Mouse (Mus musculus) kidney, embryonic 14.5 days (tissue): ENCODE results near the gene Trit1. TPM values are rescaled to one million over a fixed set of nuclear protein-coding genes. Genes with fewer than 3 reads are reported as not detected.
"Not testable (repeated sequence)": the region's sequence is repeated elsewhere in the genome, so short reads cannot be mapped to it uniquely, and the experiment has no call there.

Experiments used
- ATAC-seq: fragments of 200-750 bp; cut with Nextera tagmentation; 2 replicates; pipeline ENCODE4 v1.8.0; 2017; ENCODE audit warnings: moderate number of reproducible peaks, mild to moderate bottlenecking, moderate TSS enrichment, moderate library complexity; ENCODE audit not compliant: low FRiP score, low TSS enrichment
- H3K27ac ChIP-seq: fragments of 300-500 bp; sonication (generic); 2 replicates; pipeline ENCODE4 v1.5.1; 2014; ENCODE audit warnings: low read depth, mild to moderate bottlenecking, low read length, moderate library complexity, mixed read lengths
- H3K27me3 ChIP-seq: fragments of 300-500 bp; sonication (generic); 2 replicates; pipeline ENCODE4 v1.6.1; 2014; ENCODE audit warnings: mild to moderate bottlenecking, low read length; ENCODE audit not compliant: control insufficient read depth, insufficient read depth
- H3K36me3 ChIP-seq: fragments of 300-500 bp; sonication (generic); 2 replicates; pipeline ENCODE4 v1.6.1; 2014; ENCODE audit warnings: low read length, mixed read lengths; ENCODE audit not compliant: control insufficient read depth, insufficient read depth
- H3K4me1 ChIP-seq: fragments of 300-500 bp; sonication (generic); 2 replicates; pipeline ENCODE4 v1.6.1; 2014; ENCODE audit warnings: low read length, mixed read lengths; ENCODE audit not compliant: control insufficient read depth, insufficient read depth
- H3K4me2 ChIP-seq: fragments of 300-500 bp; sonication (generic); replicated peaks from 2 replicates; pipeline ENCODE4 v1.6.1; 2014; ENCODE audit warnings: low read depth, mild to moderate bottlenecking, low read length
- H3K4me3 ChIP-seq: fragments of 300-500 bp; sonication (generic); 2 replicates; pipeline ENCODE4 v1.5.1; 2014; ENCODE audit warnings: mild to moderate bottlenecking, low read length
- H3K9ac ChIP-seq: fragments of 300-500 bp; sonication (generic); 2 replicates; pipeline ENCODE4 v1.6.1; 2014; ENCODE audit warnings: low read depth, mild to moderate bottlenecking, low read length, moderate library complexity
- H3K9me3 ChIP-seq: fragments of 300-500 bp; sonication (generic); 2 replicates; pipeline ENCODE4 v1.6.1; 2016; ENCODE audit warnings: low read length; ENCODE audit not compliant: control insufficient read depth
- WGBS: fragments of 180-500 bp; shearing (Covaris S2); extraction: QIAGEN DNeasy Blood & Tissue Kit; methylation state at CpG from one replicate; pipeline ENCODE4 v1.1.7; 2014; 5-methylcytosine and 5-hydroxymethylcytosine counted together
- polyA plus RNA-seq: library from polyadenylated mRNA; unstranded; fragments of >200 nt; fragmentation: Nextera tagmentation; extraction: Ambion mirVana; gene quantifications from 2 replicates; pipeline ENCODE4 v1.2.1, GENCODE M21; 2014

The Trit1 gene
- polyA plus RNA-seq, 1 experiment from 2014 or later = 21.7 TPM

DNA sequence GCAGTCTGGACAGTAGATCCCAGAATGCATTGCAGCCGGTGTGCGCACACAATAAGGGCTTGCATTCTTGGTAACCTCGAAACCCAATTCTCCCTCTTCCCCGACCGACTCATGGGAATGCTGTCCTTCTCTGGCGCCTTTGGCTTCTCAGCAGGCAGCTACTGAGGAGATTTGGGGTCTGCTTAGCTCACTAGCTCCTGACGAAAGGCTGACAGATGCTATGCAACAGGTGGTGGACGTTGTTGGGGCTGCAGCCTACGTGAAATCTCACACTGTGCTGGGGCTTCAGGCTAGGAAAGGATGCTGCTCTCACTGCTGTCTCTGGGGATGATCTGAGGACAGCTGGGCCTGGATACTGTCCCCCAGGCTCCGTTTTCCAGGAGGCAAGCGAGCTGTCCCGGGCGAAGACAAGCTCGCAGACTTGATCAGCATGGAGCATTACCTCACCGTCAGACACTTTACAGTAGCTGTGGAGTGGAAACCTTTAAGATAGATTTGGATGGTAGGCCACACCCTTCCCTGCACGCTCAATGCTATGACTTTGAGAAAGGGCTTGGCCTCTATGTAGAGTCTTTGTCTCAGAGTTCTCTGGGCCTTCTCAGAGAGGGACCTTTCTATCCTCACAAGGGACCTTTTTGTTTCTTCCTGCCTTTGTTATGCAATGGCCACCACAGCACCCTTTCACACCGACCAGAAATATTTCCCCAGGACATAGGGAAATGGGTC, 15.6 kb upstream of the Trit1 start:
- 0 out of 2 replicates have a peak, but pooled peaks cover 2% of the 10 kb centered on the region for H3K36me3 ChIP-seq
- peaks cover 13% of the 10 kb centered on the region; the same call in 1 of the 2 replicates for H3K4me1 ChIP-seq
- no peak overlapping the region for H3K9ac ChIP-seq
- H3K4me3 ChIP-seq = no peak overlapping the region
- H3K4me2 ChIP-seq = no peak overlapping the region
- no peak for ATAC-seq
- no peaks in the 10 kb centered on the region for H3K9me3 ChIP-seq
- 72% methylated on average over 17 of the region's 17 CpGs for WGBS
- H3K27ac ChIP-seq = no peak overlapping the region
- peaks cover 6% of the 10 kb centered on the region; the same call in 1 of the 2 replicates for H3K27me3 ChIP-seq

DNA sequence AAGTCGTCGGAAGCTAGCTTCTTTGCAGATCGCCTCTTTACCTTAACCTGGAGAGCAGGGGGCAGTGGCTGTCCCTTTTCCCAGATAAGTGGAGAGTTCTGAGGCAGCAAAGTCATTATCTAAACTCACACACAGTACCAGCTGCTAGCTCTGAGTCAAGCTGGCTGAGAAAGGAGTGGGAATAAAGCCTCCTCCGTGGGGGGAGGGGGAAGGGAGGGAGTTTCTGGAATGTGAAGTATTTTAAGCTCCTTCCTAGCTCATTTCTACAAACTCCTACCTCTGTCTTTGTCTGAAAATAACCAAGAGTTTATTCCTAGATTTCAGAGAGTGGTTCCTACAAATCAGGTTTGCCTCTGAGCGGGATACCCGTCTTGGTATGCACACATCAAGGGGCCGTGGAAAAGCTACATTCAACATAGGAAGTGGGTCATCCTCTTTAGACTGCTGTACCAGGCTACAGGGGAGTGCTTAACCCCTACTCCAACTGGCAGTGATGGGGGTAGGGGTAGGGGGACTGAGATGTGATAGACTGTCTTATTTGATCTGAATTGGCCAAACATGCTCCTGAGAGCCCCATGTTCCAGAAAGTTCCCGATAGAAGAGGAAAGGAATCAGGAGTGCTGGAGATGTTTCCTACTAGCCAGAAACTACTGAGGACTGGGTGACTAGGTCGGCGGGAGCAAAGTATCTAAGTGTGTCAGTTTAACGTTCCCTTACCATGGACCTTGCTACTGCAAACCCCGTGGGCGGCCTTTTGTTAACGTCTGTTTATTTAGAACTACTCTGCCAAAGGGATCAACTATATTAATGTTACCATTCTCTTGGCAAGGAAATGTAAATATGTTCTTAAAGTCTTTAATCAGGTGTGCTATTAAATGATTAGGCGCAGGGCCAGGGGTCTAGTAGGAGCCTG, 11.1 kb upstream of the Trit1 start:
- H3K4me1 ChIP-seq = 0 out of 2 replicates have a peak, but pooled peaks cover 5% of the 10 kb centered on the region
- no peak for ATAC-seq
- WGBS = 41% methylated on average over 15 of the region's 15 CpGs
- 0 out of 2 replicates have a peak, but pooled peaks cover 2% of the 10 kb centered on the region for H3K36me3 ChIP-seq
- H3K27ac ChIP-seq = no peak overlapping the region
- no peak overlapping the region for H3K9ac ChIP-seq
- H3K4me2 ChIP-seq = no peak overlapping the region
- H3K9me3 ChIP-seq = no peaks in the 10 kb centered on the region
- H3K4me3 ChIP-seq = no peak overlapping the region
- H3K27me3 ChIP-seq = no peaks in the 10 kb centered on the region

DNA sequence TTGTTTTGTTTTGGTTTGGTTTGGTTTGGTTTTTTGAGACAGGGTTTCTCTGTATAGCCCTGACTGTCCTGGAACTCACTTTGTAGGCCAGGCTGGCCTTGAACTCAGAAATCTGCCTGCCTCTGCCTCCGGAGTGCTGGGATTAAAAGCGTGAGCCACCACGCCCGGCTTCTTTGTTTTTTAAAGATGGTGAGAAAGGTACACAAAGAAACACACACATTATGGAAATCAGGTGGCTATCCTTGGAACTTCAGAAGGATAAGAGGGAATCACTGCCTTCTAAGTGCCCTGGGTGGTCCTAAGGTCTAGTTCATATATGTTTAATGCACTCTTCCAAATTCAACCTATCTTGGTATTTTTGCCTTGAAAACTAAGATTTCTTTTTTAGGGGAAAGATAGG, 3.9 kb upstream of the Trit1 start:
- H3K9ac ChIP-seq, H3K27me3 ChIP-seq, H3K4me2 ChIP-seq, H3K27ac ChIP-seq, H3K9me3 ChIP-seq, H3K4me1 ChIP-seq, H3K36me3 ChIP-seq, ATAC-seq, H3K4me3 ChIP-seq: not testable (repeated sequence)
- 91% methylated on average over 4 of the region's 4 CpGs for WGBS

DNA sequence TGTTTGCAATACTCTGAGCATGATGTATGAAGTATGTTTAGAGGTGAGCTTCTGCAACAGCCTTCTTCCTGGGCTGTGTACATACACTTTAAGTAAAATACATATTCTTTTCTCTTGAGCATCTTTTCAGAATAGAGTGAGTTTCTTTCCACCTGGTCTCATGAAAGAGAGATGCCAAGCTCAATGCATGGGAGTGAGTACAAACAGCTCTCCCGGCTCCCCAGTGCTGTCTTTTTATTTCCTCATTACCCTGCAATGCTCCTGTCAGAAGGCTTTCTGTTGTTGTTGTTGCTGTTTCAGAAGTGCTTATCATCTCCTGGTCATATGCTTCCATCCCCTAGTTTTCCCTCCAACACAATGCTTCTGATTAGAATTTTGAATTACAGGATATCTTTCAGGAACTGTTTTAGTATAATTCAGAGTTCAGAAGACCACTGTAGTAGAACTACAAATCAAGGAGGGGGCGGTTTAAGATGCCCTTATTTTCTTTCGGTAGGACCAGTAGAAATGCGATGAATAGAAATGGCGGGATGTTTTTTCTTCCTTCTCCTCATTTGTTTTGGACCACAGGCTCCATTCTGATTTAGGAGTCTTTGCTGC, 3.0 kb upstream of the Trit1 start:
- WGBS = 60% methylated on average over 5 of the region's 5 CpGs
- Histone ChIP-seq H3K9me3 (no peaks in the 10 kb centered on the region), H3K9ac (no peak overlapping the region)

DNA sequence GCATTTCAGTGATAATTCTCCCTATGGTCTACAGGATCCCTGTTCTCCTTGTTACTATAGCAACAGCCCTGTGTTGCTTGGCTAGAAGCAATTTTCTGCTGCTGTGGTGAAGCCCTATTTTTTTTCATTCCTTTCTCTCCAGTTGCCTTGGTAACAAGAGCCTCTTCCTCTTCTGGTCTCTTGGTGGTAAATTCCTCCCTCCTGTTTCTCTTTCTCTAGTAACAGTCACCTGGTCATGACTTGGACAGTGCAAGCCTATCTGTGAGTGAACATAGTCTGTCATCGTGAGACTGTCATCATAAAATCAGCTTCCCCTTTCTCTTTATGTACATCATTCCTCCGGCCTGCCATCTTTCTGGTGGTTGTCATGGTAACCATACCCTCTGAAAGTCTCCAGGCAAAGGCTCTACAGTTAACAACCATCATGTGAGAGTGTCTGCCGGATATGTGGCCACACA, 2.4 kb upstream of the Trit1 start:
- Histone ChIP-seq H3K4me2 (no peak overlapping the region), H3K4me3 (no peak overlapping the region), H3K27me3 (no peaks in the 10 kb centered on the region), H3K27ac (no peak overlapping the region), H3K36me3 (no peaks in the 10 kb centered on the region), H3K9me3 (no peaks in the 10 kb centered on the region), H3K4me1 (peaks cover 19% of the 10 kb centered on the region), H3K9ac (no peak overlapping the region)
- ATAC-seq = no peak
- WGBS = 69% methylated on average over 3 of the region's 3 CpGs

More for the DNA sequence above, 3.0 kb upstream of the Trit1 start:
- H3K27me3 ChIP-seq = no peaks in the 10 kb centered on the region
- H3K36me3 ChIP-seq = no peaks in the 10 kb centered on the region
- no peak overlapping the region for H3K27ac ChIP-seq
- ATAC-seq = no peak
- no peak overlapping the region for H3K4me3 ChIP-seq
- no peak overlapping the region for H3K4me2 ChIP-seq
- H3K4me1 ChIP-seq = peaks cover 15% of the 10 kb centered on the region

DNA sequence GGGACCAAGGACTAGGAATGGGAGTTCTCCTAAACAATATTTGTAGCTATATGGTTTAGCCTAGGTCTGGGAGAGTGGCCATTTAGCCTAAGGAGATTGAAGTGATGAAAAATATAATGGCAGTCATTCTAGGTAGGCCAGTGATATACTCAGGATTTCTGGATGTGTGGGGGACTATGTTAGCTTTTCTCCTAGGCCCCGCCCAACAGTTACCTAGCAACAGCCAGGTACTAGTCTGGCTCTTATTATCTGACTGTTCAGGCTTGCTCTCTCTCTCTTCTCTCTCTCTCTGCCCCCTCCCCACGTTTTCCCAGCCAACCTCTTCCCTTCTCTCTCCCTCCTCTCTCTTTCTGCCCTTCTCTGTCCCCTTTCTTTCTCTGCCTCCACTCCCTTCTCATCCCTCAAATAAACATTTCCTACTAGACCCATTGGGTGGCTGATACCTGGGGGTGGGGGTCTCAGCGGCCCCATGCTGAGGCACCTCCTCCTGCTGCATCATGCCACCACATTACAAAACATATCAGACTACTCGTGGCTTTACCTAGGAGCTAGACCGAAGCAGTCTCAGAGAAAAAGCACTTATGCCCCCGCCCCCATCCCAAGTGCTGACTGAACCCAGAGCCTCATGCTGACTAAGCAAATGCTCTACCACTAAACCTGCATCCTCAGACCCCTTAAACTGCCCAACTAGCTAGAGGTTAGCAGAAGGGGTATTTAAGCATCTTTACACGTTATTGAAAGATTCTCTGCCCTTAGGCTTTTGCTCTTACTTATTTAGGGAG, 1.7 kb upstream of the Trit1 start:
- no peaks in the 10 kb centered on the region for H3K9me3 ChIP-seq
- no peak overlapping the region for H3K4me3 ChIP-seq
- H3K27me3 ChIP-seq = no peaks in the 10 kb centered on the region
- WGBS = 51% methylated on average over 7 of the region's 7 CpGs
- no peaks in the 10 kb centered on the region for H3K36me3 ChIP-seq
- peaks cover 23% of the 10 kb centered on the region for H3K4me1 ChIP-seq
- H3K4me2 ChIP-seq = no peak overlapping the region
- no peak overlapping the region for H3K9ac ChIP-seq
- H3K27ac ChIP-seq = no peak overlapping the region
- ATAC-seq = no peak

DNA sequence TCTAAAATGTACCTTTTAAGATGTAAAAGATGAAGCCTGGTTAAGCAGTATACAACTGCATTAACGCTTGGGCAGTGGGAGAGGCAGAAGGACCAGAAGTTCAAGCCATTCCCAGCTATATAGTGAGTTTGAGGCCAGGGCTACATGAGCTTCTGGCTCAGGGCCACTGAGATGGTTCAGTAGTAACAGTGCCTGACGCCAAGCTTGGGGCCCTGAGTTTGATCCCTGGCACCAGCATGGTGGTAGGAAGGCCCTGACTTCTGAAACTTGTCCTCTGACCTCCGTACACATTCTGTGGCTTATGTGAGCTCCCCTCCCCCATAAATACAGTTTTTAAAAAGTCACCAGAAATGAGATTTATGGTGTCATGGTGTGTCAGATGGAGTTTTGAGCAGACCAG, 5.2 kb downstream of the Trit1 start:
- Histone ChIP-seq H3K4me1 (peaks cover 23% of the 10 kb centered on the region), H3K27ac (no peak overlapping the region), H3K36me3 (peaks cover 5% of the 10 kb centered on the region; the same call in 1 of the 2 replicates), H3K4me3 (no peak overlapping the region), H3K27me3 (no peaks in the 10 kb centered on the region), H3K4me2 (no peak overlapping the region), H3K9me3 (no peaks in the 10 kb centered on the region), H3K9ac (no peak overlapping the region)
- no peak for ATAC-seq
- 89% methylated on average over 3 of the region's 3 CpGs for WGBS

DNA sequence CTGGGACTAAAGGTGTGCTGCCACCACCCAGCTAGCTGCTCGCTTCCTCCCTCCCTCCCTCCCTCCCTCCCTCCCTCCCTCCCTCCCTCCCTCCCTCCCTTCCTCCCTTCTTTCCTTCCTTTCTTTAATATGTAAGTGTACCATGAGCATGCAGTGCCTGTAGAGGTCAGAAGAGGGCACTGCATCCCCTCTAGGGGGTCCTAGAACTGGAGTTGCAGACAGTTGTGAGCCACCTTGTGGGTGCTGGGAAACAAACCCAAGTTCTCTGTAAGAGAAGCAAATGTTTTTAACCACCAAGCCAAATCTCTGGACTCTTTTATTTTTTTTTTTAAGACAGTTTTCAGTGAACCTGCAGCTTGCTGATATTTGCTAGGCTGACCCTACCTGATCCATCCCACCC, 6.5 kb downstream of the Trit1 start:
- Histone ChIP-seq H3K27ac (no peak overlapping the region), H3K36me3 (peaks cover 15% of the 10 kb centered on the region), H3K4me1 (peaks cover 13% of the 10 kb centered on the region; the same call in 1 of the 2 replicates), H3K4me2 (no peak overlapping the region), H3K9ac (no peak overlapping the region), H3K27me3 (no peaks in the 10 kb centered on the region), H3K4me3 (no peak overlapping the region), H3K9me3 (no peaks in the 10 kb centered on the region)
- 100% methylated on average over 1 of the region's 1 CpGs for WGBS
- ATAC-seq = no peak
